Mouse (Mus musculus): ENCODE results near the gene Csde1.

DNA sequence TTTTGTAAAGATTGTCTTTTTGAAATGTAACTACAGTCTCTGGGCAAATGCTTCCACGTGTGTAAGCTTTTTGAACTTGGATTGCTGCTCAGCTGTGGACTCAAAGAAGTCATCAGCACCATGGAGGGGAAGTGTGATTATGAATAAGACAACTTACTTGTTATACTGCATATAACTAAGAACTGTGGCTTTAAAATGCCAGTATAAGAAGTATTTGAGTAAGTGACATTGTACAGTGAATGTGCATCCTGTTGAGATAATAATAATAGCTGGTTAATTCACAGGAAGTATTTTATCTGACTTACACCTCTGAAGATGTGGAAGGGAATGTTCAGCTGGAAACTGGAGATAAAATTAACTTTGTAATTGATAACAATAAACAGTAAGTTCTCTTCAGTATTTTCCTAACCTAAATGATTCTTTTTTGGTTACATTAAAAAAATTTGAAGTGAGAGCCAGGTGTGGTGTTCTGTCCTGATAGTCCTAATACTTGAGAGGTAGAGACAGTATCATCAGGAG lies 20.7 kb downstream of the Csde1 start:
- TF ChIP-seq CTCF (IDR thresholded peaks at IDR 0.05; ENCODE audit: low read depth) (no peak), EP300 (IDR thresholded peaks at IDR 0.05; ENCODE audit: low read depth) (no peak)
